Mouse (Mus musculus) hindbrain, embryonic 10.5 days (tissue): ENCODE data around the gene Chst14. TPM values are rescaled to one million over a fixed set of nuclear protein-coding genes. Genes with fewer than 3 reads are reported as not detected.
A peak's percentile ranks its signal among the peaks of the same experiment; 100 is the strongest.

Source experiments
- DNase-seq: peaks from one replicate; pipeline ENCODE4 v3.0.0-alpha.2; 2017; ENCODE audit warnings: low spot score
- H3K27ac ChIP-seq: fragments of 300-500 bp; sonication (generic); 2 replicates; pipeline ENCODE4 v1.5.1; 2016; ENCODE audit warnings: mild to moderate bottlenecking, moderate library complexity
- H3K27me3 ChIP-seq: fragments of 300-500 bp; sonication (generic); 2 replicates; pipeline ENCODE4 v1.6.1; 2016; ENCODE audit warnings: mild to moderate bottlenecking; ENCODE audit not compliant: poor library complexity, insufficient read depth, severe bottlenecking
- H3K36me3 ChIP-seq: fragments of 300-500 bp; sonication (generic); 2 replicates; pipeline ENCODE4 v1.6.1; 2016; ENCODE audit warnings: mild to moderate bottlenecking, moderate library complexity
- H3K4me1 ChIP-seq: fragments of 300-500 bp; sonication (generic); replicated peaks from 2 replicates; pipeline ENCODE4 v1.6.1; 2016; ENCODE audit warnings: mild to moderate bottlenecking
- H3K4me3 ChIP-seq: fragments of 300-500 bp; sonication (generic); 2 replicates; pipeline ENCODE4 v1.5.1; 2016; ENCODE audit warnings: mild to moderate bottlenecking, moderate library complexity
- H3K9me3 ChIP-seq: fragments of 300-500 bp; sonication (generic); 2 replicates; pipeline ENCODE4 v1.6.1; 2016; ENCODE audit warnings: mild to moderate bottlenecking, moderate library complexity
- WGBS: fragments of 180-500 bp; shearing (Covaris S2); methylation state at CpG from one replicate; pipeline ENCODE4 v1.1.7; 2016; 5-methylcytosine and 5-hydroxymethylcytosine counted together
- polyA plus RNA-seq: library from polyadenylated mRNA; unstranded; fragments of >200 nt; fragmentation: Nextera tagmentation; extraction: Ambion mirVana; gene quantifications from 2 replicates; pipeline ENCODE4 v1.2.1, GENCODE M21; 2016

Gene Chst14
- polyA plus RNA-seq = 17.2 and 20.6 TPM in 2 replicates

DNA sequence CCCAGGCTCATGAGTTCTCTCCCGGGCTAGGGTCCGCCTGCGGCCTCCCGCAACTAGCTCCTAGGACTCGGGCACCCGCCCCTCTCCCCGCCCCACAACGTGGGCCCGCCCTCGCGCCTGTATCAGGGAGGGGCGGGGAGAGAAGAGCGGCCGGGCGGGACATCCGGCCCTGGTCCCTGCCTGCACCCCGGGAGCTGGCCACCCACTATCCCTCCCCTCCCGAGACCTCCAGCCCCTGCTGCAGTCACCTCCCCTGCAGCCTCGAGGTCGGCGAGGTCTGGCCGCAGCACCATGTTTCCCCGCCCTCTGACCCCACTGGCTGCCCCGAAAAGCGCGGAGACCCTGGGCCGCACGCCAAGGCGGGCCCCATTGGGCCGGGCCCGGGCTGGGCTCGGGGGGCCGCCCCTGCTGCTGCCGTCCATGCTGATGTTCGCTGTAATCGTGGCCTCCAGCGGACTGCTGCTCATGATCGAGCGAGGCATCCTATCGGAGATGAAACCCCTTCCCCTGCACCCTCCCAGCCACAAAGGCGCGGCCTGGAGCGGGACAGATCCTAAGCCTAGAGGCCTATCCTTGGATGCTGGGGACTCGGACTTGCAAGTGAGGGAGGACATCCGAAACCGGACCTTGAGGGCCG lies at the start of gene Chst14:
Gene Chst14 (plus strand): TSS at position 136 of the 637 bp plus-strand sequence.
- Histone ChIP-seq H3K9me3 (no peaks in the 10 kb centered on the region), H3K27ac (peak within 1 kb of the TSS; percentile 93), H3K36me3 (peaks cover 26% of the 10 kb centered on the region), H3K27me3 (peaks cover 4% of the 10 kb centered on the region; the same call in 1 of the 2 replicates), H3K4me3 (peak within 1 kb of the TSS; percentile 82), H3K4me1 (peaks cover 53% of the 10 kb centered on the region)
- peak; percentile 78 for DNase-seq
- WGBS = under 1% methylated on average over 47 of the region's 47 CpGs

DNA sequence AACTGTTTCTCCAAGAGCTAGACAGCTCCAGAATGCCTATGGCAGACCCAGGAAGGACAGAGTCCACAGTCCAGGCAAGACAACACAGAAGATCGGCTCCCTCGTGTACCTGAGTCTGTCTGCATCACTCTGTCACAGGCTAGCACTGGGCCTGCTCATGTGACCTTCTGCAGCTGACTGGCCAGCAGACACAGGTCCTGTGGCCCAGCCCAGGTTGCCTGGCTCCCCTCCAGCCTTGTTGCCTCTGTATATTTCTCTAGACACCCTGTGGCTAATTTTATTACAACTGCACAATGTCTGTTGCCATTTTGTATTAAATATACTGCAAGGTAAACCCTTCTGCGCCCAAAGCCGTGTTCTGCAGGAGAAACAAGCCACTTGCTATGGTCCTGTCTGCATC lies 45.3 kb upstream of the Chst14 start:
- H3K36me3 ChIP-seq = peaks cover 40% of the 10 kb centered on the region
- peaks cover 7% of the 10 kb centered on the region for H3K4me1 ChIP-seq
- H3K9me3 ChIP-seq = no peaks in the 10 kb centered on the region
- 84% methylated on average over 4 of the region's 4 CpGs for WGBS
- H3K27me3 ChIP-seq = peaks cover 30% of the 10 kb centered on the region
- no peak for DNase-seq
- no peak overlapping the region for H3K27ac ChIP-seq
- H3K4me3 ChIP-seq = no peak overlapping the region

DNA sequence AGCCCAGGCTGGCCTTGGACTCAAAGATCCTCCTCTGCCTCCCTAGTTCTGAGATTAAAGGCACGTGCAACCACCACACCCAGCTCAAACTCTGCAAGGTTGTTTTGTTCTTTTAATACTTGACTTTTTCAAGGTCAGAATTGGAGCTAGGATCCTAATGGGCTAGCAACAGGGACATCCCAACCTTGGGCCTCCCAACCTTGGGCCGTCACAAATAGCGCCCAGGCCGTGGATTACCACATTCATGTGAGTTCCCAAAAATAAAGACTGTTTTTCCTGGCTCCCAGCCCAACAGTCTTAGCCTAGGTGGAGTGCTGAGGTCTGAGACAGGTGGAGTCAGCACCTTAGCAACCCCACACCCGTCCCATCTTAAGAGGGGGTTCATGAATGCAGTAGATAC lies 44.3 kb upstream of the Chst14 start:
- H3K4me1 ChIP-seq = peaks cover 7% of the 10 kb centered on the region
- no peaks in the 10 kb centered on the region for H3K9me3 ChIP-seq
- peaks cover 31% of the 10 kb centered on the region for H3K36me3 ChIP-seq
- DNase-seq = no peak
- WGBS = 85% methylated on average over 5 of the region's 5 CpGs
- no peak overlapping the region for H3K4me3 ChIP-seq
- H3K27me3 ChIP-seq = peaks cover 39% of the 10 kb centered on the region
- no peak overlapping the region for H3K27ac ChIP-seq

DNA sequence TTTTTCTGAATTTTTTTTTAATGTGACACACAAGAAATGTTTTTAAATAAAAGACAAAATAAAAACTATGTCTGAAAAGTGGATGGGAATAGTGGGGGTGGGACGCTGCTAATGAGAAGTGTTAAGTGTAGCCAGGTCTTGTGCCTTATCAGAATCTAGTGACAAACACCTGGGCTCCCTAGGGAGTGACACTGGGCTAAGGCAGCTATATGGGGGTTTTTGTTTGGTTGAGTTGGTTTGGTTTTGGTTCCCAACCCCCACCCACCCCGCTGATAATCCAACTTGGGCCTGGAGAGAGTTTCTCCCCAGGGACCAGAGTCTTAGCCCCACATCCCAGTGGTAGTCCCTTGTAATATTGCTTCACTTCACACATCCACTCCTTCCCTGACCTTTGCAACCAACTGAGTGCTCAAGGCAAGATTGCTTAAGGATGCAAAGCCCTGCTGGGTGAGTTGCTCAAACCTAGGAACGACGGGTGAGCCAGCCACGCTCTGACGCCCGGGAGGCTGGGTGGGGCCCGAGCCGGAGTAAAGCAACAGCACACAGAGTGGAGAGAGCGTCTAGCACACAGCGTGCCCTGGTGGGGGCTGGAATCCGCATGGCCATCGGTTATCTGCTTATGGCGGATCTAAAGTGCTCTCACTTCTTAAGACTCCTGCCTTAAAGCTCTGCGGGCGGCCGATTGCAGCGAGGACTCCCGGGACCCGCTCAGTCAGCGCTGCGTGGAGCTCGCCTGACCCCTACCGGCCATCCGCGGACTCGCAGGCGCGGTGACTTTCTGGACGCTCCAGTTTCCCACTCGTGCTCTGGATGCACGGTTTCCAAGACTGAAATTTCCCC lies 43.2 kb upstream of the Chst14 start:
- no peaks in the 10 kb centered on the region for H3K9me3 ChIP-seq
- peaks cover 50% of the 10 kb centered on the region for H3K27me3 ChIP-seq
- 2% methylated on average over 32 of the region's 32 CpGs for WGBS
- H3K36me3 ChIP-seq = peaks cover 20% of the 10 kb centered on the region
- peak overlapping the region; percentile 54 for H3K4me3 ChIP-seq
- H3K27ac ChIP-seq = peak overlapping the region; percentile 82
- peaks cover 13% of the 10 kb centered on the region for H3K4me1 ChIP-seq
- DNase-seq = peak; percentile 83

- 75% methylated on average over 13 of the region's 13 CpGs for WGBS
- DNase-seq = no peak
- Histone ChIP-seq H3K9me3 (no peaks in the 10 kb centered on the region), H3K4me1 (peaks cover 13% of the 10 kb centered on the region), H3K27me3 (peaks cover 68% of the 10 kb centered on the region), H3K36me3 (no peaks in the 10 kb centered on the region), H3K27ac (peak overlapping the region; percentile 53; the same call in 1 of the 2 replicates), H3K4me3 (no peak overlapping the region)
These were observed 38.9 kb upstream of the Chst14 start for GRCm38 (mm10) chr2:118887440-118887839.

GRCm38 (mm10) chr2:118887845-118888548 lies 38.3 kb upstream of the Chst14 start:
- peaks cover 71% of the 10 kb centered on the region for H3K27me3 ChIP-seq
- H3K9me3 ChIP-seq = no peaks in the 10 kb centered on the region
- WGBS = 30% methylated on average over 14 of the region's 14 CpGs
- no peak for DNase-seq
- no peak overlapping the region for H3K4me3 ChIP-seq
- no peaks in the 10 kb centered on the region for H3K36me3 ChIP-seq
- peak overlapping the region; percentile 53; the same call in 1 of the 2 replicates for H3K27ac ChIP-seq
- H3K4me1 ChIP-seq = peaks cover 11% of the 10 kb centered on the region

DNA sequence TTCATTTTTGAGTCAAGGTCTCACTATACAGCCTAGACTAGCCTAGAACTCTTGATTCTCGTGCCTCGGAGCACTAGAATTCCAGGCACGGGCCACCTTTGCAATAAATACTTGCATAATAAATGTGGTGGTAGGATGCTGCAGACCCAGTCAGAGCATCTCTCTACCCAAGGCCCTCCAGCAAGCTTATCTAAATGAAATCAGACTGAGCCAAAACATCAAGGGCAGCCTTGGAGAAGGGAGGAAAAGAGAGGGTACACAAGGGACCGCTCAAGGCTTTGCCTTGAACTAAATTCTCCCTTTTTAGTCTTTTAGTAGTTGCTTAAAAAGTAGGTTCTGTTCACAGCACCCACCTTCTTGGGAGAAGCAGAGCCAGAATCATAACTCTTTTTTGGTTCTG lies 35.1 kb upstream of the Chst14 start:
- Histone ChIP-seq H3K4me3 (no peak overlapping the region), H3K27ac (no peak overlapping the region), H3K36me3 (no peaks in the 10 kb centered on the region), H3K4me1 (peaks cover 10% of the 10 kb centered on the region), H3K9me3 (no peaks in the 10 kb centered on the region), H3K27me3 (peaks cover 77% of the 10 kb centered on the region)
- DNase-seq = no peak
- 86% methylated on average over 4 of the region's 4 CpGs for WGBS

GRCm38 (mm10) chr2:118895990-118896913 lies 30.0 kb upstream of the Chst14 start:
- Histone ChIP-seq H3K4me1 (peaks cover 51% of the 10 kb centered on the region), H3K36me3 (no peaks in the 10 kb centered on the region), H3K27ac (peak overlapping the region; percentile 45), H3K27me3 (peaks cover 92% of the 10 kb centered on the region), H3K4me3 (peak overlapping the region; percentile 57), H3K9me3 (no peaks in the 10 kb centered on the region)
- under 1% methylated on average over 38 of the region's 38 CpGs for WGBS
- peak; percentile 58 for DNase-seq

GRCm38 (mm10) chr2:118896914-118897291 lies 29.4 kb upstream of the Chst14 start:
- H3K4me3 ChIP-seq = peak overlapping the region; percentile 57
- WGBS = under 1% methylated on average over 13 of the region's 13 CpGs
- peak overlapping the region; percentile 45; the same call in 1 of the 2 replicates for H3K27ac ChIP-seq
- H3K36me3 ChIP-seq = no peaks in the 10 kb centered on the region
- H3K27me3 ChIP-seq = peaks cover 89% of the 10 kb centered on the region
- peaks cover 55% of the 10 kb centered on the region for H3K4me1 ChIP-seq
- peak; percentile 24 for DNase-seq
- H3K9me3 ChIP-seq = no peaks in the 10 kb centered on the region

GRCm38 (mm10) chr2:118897392-118897791 lies 28.9 kb upstream of the Chst14 start:
- peak; percentile 21 for DNase-seq
- Histone ChIP-seq H3K36me3 (no peaks in the 10 kb centered on the region), H3K9me3 (no peaks in the 10 kb centered on the region), H3K27ac (no peak overlapping the region), H3K4me1 (peaks cover 58% of the 10 kb centered on the region), H3K27me3 (peaks cover 85% of the 10 kb centered on the region), H3K4me3 (peak overlapping the region; percentile 57)
- WGBS = 1% methylated on average over 7 of the region's 7 CpGs

DNA sequence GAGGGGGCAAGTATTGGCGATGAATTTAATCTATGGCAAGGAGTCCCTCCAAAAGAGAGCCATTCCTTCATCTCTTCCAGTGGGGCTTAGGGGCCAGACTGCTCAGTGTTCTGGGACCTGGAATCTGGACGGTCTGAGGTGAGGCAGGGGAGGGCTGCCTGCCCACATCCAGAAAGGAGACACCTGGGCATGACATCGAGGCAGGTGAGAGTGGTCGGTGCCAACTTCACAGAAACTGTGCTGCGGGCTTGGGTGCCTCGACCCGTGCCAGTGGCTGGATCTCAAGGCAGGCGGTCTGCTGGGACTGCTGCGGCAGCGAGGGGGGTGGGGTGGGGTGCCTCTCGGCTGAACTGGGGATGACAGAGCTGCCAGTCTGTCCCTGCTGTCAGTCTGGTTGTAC lies 28.5 kb upstream of the Chst14 start:
- no peak for DNase-seq
- no peaks in the 10 kb centered on the region for H3K9me3 ChIP-seq
- H3K36me3 ChIP-seq = no peaks in the 10 kb centered on the region
- peaks cover 62% of the 10 kb centered on the region for H3K4me1 ChIP-seq
- WGBS = under 1% methylated on average over 11 of the region's 11 CpGs
- H3K27me3 ChIP-seq = peaks cover 83% of the 10 kb centered on the region
- H3K4me3 ChIP-seq = peak overlapping the region; percentile 25
- H3K27ac ChIP-seq = no peak overlapping the region

DNA sequence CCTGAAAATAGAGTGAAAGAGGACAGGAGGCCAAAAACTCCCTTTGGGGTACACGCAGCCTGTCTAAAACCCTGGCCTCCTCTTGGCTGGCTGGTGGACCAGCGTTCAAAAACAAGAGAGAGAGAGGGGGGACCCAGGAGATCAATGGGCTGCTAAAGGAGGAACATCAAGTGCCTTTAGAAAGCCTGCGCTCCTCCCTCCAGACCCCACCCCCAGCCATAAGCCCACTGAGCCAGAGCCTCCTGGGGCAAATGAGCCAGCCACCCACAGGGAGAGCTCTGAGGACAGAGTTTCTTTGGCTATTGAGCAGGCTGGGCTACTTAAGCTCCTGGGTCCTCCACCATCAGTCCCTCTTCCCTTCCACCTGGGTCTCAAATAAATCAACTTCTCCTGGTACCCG lies 27.5 kb upstream of the Chst14 start:
- H3K4me1 ChIP-seq = peaks cover 72% of the 10 kb centered on the region
- no peak overlapping the region for H3K4me3 ChIP-seq

More for the DNA sequence above, 27.5 kb upstream of the Chst14 start:
- DNase-seq = no peak
- H3K9me3 ChIP-seq = no peaks in the 10 kb centered on the region
- H3K36me3 ChIP-seq = no peaks in the 10 kb centered on the region
- 0% methylated on average over 4 of the region's 4 CpGs for WGBS
- H3K27me3 ChIP-seq = peaks cover 83% of the 10 kb centered on the region
- no peak overlapping the region for H3K27ac ChIP-seq
